Mouse (Mus musculus) stomach, embryonic 14.5 days (tissue): Measurements from ENCODE around the gene Apom. TPM values are rescaled to one million over a fixed set of nuclear protein-coding genes. Genes with fewer than 3 reads are reported as not detected.

Experiments
- ATAC-seq: fragments of 200-750 bp; cut with Nextera tagmentation; 2 replicates; pipeline ENCODE4 v1.8.0; 2017; ENCODE audit warnings: low read depth, moderate TSS enrichment; ENCODE audit not compliant: insufficient number of reproducible peaks, insufficient read depth, low FRiP score
- H3K27ac ChIP-seq: fragments of 300-500 bp; sonication (generic); 2 replicates; pipeline ENCODE4 v1.5.1; 2014; ENCODE audit warnings: mild to moderate bottlenecking, low read length, moderate library complexity, mixed read lengths
- H3K27me3 ChIP-seq: fragments of 300-500 bp; sonication (generic); 2 replicates; pipeline ENCODE4 v1.6.1; 2014; ENCODE audit warnings: low read length, control low read depth, mixed read lengths; ENCODE audit not compliant: control insufficient read depth, insufficient read depth
- H3K36me3 ChIP-seq: fragments of 300-500 bp; sonication (generic); 2 replicates; pipeline ENCODE4 v1.6.1; 2014; ENCODE audit warnings: mild to moderate bottlenecking, control low read depth, low read length, moderate library complexity, mixed read lengths; ENCODE audit not compliant: control insufficient read depth, insufficient read depth
- H3K4me1 ChIP-seq: fragments of 300-500 bp; sonication (generic); 2 replicates; pipeline ENCODE4 v1.6.1; 2014; ENCODE audit warnings: low read length, control low read depth, mixed read lengths; ENCODE audit not compliant: control insufficient read depth, insufficient read depth
- H3K4me2 ChIP-seq: fragments of 300-500 bp; sonication (generic); replicated peaks from 2 replicates; pipeline ENCODE4 v1.6.1; 2014; ENCODE audit warnings: low read depth, low read length, control low read depth
- H3K4me3 ChIP-seq: fragments of 300-500 bp; sonication (generic); 2 replicates; pipeline ENCODE4 v1.5.1; 2014; ENCODE audit warnings: low read depth, low read length, control low read depth
- H3K9ac ChIP-seq: fragments of 300-500 bp; sonication (generic); replicated peaks from 2 replicates; pipeline ENCODE4 v1.6.1; 2014; ENCODE audit warnings: low read depth, mild to moderate bottlenecking, control low read depth, low read length, moderate library complexity, mixed read lengths
- H3K9me3 ChIP-seq: fragments of 300-500 bp; sonication (generic); 2 replicates; pipeline ENCODE4 v1.6.1; 2016; ENCODE audit warnings: low read depth, low read length, control low read depth; ENCODE audit not compliant: control insufficient read depth
- WGBS: fragments of 180-500 bp; shearing (Covaris S2); extraction: QIAGEN DNeasy Blood & Tissue Kit; methylation state at CpG from one replicate; pipeline ENCODE4 v1.1.7; 2014; 5-methylcytosine and 5-hydroxymethylcytosine counted together
- polyA plus RNA-seq: library from polyadenylated mRNA; unstranded; fragments of >200 nt; fragmentation: Nextera tagmentation; extraction: Ambion mirVana; gene quantifications from 2 replicates; pipeline ENCODE4 v1.2.1, GENCODE M21; 2014

Apom gene
- polyA plus RNA-seq, 1 experiment from 2014 or later: 0.75 TPM

DNA sequence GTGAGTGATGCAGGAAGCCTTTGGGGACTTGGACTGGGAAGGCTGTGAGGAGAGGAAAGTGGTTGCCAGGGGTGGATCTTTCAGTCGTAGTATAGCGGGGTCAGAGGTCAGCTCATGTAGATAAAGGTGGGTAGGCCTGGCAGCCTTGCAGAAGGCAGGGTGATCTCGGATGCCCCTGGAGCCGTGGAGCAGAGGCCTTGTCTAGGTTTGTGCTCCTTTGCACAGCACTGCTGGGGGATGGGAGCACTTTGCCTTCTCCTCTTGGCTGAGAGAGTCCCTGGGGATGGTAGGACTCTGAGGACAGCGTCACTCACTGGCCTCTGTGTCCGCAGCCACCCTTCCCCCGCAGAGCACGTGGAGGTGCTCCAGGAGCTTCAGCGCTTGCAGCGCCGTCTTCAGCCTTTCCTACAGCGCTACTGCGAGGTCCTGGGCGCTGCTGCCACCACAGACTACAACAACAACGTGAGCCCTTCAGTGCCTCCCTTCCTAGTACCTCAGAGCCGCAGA, 8.7 kb upstream of the Apom start:
- no peaks in the 10 kb centered on the region for H3K9me3 ChIP-seq
- no peak overlapping the region for H3K27ac ChIP-seq
- H3K4me1 ChIP-seq: peaks cover 12% of the 10 kb centered on the region
- no peak overlapping the region for H3K4me2 ChIP-seq
- ATAC-seq: no peak
- H3K9ac ChIP-seq: no peak overlapping the region
- no peaks in the 10 kb centered on the region for H3K27me3 ChIP-seq
- 78% methylated on average over 16 of the region's 16 CpGs for WGBS
- H3K4me3 ChIP-seq: no peak overlapping the region
- H3K36me3 ChIP-seq: peaks cover 71% of the 10 kb centered on the region

DNA sequence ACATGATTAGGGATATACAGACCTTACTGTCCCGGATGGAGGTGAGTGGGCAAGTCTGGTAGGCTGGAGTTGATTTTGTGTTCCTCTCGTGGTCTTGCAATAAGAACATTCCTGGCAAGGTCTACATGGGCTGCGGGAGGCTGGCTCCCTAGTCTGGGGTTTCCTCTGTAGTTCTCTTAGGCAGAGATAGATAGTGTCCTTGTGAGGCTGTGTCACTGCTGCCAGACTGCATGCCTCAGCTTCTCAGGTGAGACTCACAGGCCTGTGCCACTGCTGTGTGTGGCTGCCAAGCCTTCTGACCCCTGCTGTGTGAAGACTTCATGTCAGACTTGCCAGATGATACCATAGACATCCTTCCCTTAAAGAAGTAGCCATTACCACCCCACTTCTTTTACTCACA, 7.4 kb upstream of the Apom start:
- 93% methylated on average over 3 of the region's 3 CpGs for WGBS
- peaks cover 59% of the 10 kb centered on the region for H3K36me3 ChIP-seq
- no peak overlapping the region for H3K4me2 ChIP-seq
- no peaks in the 10 kb centered on the region for H3K27me3 ChIP-seq
- peaks cover 12% of the 10 kb centered on the region for H3K4me1 ChIP-seq
- H3K9ac ChIP-seq: no peak overlapping the region
- no peak overlapping the region for H3K4me3 ChIP-seq
- no peak for ATAC-seq
- no peak overlapping the region for H3K27ac ChIP-seq
- H3K9me3 ChIP-seq: no peaks in the 10 kb centered on the region

DNA sequence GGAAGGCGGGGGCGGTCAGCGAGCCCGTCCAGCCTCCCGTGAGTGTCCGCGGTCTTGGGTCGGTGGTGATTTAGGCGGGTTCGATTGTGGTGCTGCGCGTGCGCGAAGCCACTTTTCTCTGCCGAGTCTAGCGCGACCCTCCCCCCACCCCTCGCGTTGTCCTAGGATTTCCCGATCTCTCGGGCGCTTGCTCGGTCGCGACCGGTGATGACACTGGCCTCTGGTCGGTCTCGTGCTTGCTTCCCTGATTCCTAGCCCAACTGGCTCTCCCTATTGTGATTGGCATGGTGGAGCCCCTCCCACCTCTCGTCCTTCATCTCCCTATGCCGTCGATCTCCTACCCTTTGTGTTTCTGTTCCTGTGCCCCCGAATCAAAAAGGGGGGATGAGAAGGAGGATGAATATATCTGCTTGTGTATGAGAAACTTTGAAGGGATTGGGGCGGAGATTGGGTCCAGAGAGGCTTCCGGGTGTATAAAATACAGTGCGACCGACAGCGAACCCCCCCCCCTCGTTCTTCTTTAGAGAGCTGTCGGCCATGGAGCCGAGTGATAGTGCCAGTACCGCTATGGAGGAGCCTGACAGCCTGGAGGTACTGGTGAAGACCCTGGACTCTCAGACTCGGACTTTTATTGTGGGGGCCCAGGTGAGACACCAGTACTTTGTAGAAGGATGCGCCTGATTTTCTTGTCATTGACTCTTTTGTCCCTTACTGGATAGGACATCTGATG, 3.9 kb upstream of the Apom start:
- Histone ChIP-seq H3K4me1 (peaks cover 12% of the 10 kb centered on the region), H3K27me3 (no peaks in the 10 kb centered on the region), H3K9me3 (no peaks in the 10 kb centered on the region), H3K27ac (peak overlapping the region; percentile 92), H3K9ac (peak overlapping the region; percentile 84), H3K4me3 (peak overlapping the region; percentile 67), H3K36me3 (peaks cover 24% of the 10 kb centered on the region), H3K4me2 (peak overlapping the region; percentile 88)
- 1% methylated on average over 43 of the region's 43 CpGs for WGBS
- peak; percentile 54 for ATAC-seq

DNA sequence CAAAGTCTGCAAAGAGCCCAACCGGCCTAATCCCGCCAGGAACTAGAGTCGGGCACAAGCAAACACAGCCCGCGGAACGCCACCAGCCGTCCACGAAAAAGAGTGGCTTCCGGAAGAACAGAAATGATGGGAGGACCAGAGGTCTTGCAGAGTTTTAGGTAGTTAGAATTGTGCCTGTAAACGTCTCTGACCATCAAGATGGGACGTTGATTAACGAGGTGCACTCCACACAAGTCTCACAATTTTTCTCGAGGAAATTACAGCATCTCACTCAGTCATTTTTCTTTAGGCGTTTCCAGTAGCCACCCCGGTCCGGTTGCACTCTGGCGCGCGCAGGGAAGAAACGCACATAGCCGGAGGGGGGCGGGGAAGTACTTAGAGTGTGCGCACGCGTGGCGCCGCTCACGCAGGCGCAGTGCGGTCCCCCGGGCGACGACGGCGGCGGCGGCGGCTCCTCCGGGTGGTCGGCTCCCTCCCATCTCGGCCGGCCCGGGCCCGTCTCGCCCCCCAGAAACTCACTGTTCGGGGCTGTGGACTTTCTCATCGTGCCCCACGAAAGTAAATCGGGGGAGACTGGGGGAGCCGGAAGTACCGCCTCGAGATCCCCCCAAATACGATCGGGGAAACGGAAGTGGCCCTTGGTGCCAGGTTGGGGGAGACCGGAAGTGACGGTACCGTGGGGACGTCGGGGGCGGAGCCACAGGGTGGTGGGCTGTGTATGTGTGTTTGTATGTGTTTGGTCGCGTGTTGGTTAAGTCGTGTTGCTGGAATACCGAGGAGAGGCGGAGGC, 3.1 kb upstream of the Apom start, which contains the start of gene Bag6:
Bag6 (plus strand) TSS at position 378 of the 790 bp plus-strand sequence.
- H3K4me1 ChIP-seq: peaks cover 12% of the 10 kb centered on the region
- WGBS: under 1% methylated on average over 66 of the region's 66 CpGs
- H3K4me2 ChIP-seq: peak within 1 kb of the TSS; percentile 88
- peak within 1 kb of the TSS; percentile 67 for H3K4me3 ChIP-seq
- ATAC-seq: peak; percentile 93
- H3K9me3 ChIP-seq: no peaks in the 10 kb centered on the region
- peak within 1 kb of the TSS; percentile 84 for H3K9ac ChIP-seq
- no peaks in the 10 kb centered on the region for H3K27me3 ChIP-seq
- H3K36me3 ChIP-seq: peaks cover 16% of the 10 kb centered on the region
- peak within 1 kb of the TSS; percentile 92 for H3K27ac ChIP-seq

DNA sequence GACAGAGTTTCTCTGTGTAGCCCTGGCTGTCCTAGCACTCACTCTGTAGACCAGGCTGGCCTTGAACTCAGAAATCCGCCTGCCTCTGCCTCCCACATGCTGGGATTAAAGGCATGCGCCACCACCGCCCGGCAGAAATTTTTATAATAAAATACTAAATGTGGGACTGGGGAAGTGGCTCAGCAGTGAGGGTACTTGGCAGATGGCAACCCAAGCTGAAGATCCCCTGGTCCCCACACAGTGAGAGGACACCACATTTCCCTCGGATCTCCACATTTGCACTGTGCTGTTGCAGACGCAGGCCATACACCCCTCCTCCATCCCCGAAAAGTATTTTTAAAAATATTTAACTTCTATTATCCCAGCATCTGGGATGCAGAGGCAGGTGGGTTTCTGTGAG, 1.7 kb upstream of the Apom start:
- Histone ChIP-seq H3K27ac (no peak overlapping the region), H3K4me3 (no peak overlapping the region), H3K27me3 (no peaks in the 10 kb centered on the region), H3K4me2 (no peak overlapping the region), H3K4me1 (peaks cover 12% of the 10 kb centered on the region), H3K9ac (no peak overlapping the region), H3K9me3 (no peaks in the 10 kb centered on the region), H3K36me3 (peaks cover 2% of the 10 kb centered on the region)
- WGBS: 90% methylated on average over 7 of the region's 7 CpGs
- ATAC-seq: no peak

DNA sequence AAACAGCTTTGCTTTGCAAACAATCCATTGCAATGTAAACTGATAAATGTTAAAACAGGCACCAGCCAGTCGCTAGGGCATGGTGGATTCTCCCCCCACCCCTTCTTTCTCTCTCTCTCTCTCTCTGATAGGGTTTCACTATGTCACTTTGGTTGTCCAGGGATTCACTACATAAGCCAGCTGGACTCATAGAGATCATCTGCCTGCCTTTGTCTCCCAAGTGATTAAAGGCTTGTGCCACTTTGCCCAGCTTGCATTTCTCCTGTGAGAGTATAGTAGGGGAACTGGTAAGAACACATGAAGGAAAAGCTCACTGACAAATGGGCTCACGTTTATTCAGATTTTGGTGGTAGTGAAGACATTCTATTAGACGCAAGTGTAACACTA, 317 bp upstream of the Apom start:
- 0 out of 2 replicates have a peak overlapping the region, but pooled peaks have one; percentile 10 for H3K9ac ChIP-seq
- H3K36me3 ChIP-seq: peaks cover 4% of the 10 kb centered on the region
- H3K4me2 ChIP-seq: no peak overlapping the region
- H3K27me3 ChIP-seq: no peaks in the 10 kb centered on the region
- no peak overlapping the region for H3K27ac ChIP-seq
- WGBS: 67% methylated on average over 3 of the region's 3 CpGs
- ATAC-seq: no peak
- no peaks in the 10 kb centered on the region for H3K9me3 ChIP-seq
- H3K4me1 ChIP-seq: peaks cover 17% of the 10 kb centered on the region
- H3K4me3 ChIP-seq: no peak overlapping the region

DNA sequence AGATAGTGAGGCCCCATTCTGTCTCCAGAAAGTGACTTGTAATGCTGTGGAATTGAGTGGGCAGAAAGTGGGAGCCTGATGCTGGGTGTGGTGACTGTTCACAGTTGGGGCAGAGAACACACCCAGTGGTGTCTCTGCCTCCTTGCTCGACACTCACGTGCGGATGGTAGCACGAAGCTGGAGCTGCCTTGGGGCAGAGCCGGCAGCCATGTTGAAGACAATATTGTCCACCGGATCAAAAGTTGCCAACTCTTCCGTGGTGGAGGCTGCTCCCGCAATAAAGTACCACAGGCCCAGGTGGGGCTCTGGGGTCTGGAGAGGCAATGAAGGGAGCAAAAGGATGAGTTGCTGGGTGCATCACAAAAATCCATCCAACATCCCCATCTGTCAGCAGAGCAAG, 812 bp downstream of the Apom start:
- Histone ChIP-seq H3K9me3 (no peaks in the 10 kb centered on the region), H3K9ac (no peak overlapping the region), H3K27ac (no peak overlapping the region), H3K4me2 (no peak overlapping the region), H3K4me3 (no peak overlapping the region), H3K4me1 (peaks cover 11% of the 10 kb centered on the region), H3K27me3 (no peaks in the 10 kb centered on the region), H3K36me3 (peaks cover 4% of the 10 kb centered on the region)
- no peak for ATAC-seq
- WGBS: 90% methylated on average over 8 of the region's 8 CpGs

DNA sequence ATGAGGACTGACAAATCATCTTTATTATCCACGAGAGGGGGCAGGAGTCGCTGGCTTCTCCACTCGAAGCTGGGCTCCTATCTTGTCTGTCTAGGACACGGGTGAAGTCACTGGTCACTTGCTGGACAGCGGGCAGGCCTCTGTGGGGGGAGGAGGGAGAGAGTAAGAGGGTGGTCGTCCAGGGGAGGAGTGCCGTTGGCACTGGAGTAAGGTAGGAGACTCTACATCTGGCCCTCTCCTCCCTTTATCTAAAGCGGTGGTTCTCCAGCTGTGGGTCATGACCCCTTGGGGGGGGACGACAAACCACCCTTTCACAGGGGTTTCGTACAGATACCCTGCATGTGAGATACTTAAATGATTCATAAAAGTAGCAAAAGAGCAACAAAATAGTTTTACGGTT, 2.9 kb downstream of the Apom start:
- Histone ChIP-seq H3K27ac (no peak overlapping the region), H3K4me1 (peaks cover 17% of the 10 kb centered on the region), H3K4me2 (no peak overlapping the region), H3K36me3 (peaks cover 5% of the 10 kb centered on the region), H3K9ac (no peak overlapping the region), H3K27me3 (no peaks in the 10 kb centered on the region), H3K9me3 (no peaks in the 10 kb centered on the region), H3K4me3 (no peak overlapping the region)
- WGBS: 69% methylated on average over 11 of the region's 11 CpGs
- ATAC-seq: no peak
